Mouse (Mus musculus) right cerebral cortex, postnatal 36 days (tissue): ENCODE results near the gene Poc1b.

Experiments used
- DNase-seq, 2 experiments: peaks; one replicate each; pipeline ENCODE4 v3.0.0; 2022; ENCODE audit warnings: low spot score in 2 of 2, mixed read lengths in 1 of 2

Poc1b gene

DNA sequence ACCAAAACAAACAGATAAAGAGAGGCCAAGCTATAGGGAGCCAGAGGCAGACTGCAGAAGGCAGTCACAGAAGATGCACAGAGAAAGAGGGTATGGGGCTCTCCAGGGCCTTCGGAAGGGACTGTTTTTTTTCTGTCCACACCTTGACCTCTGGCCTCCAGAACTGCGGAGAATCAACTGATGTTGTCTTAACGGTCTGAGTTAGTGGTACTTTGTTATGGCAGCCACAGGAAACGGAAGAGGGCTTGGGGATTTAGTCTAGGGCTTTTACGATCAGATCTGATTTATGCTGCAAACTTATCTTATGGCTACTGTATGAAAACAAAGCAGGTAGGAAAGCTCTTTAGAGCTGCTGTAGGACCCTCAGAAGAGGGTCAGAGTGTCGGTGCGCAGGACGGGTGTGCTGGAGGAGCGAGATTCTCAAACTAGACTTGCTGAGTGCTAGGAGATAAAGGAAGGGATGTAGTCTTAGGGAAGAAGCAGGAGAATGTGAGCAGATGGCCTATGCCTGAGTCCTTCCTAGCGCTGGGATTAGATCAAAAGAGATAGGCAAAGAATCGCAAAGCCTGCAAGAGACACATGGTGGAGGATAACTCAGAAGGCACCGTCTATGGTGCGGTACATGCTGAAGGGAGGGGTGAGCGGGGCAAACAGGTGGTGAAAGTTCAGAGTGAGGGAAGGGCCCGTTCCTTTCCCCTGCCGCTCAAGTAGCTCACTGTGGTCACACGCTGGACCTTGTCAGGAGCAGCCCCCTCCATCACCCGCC lies 8.8 kb downstream of the Poc1b start:
- DNase-seq, result no peak

DNA sequence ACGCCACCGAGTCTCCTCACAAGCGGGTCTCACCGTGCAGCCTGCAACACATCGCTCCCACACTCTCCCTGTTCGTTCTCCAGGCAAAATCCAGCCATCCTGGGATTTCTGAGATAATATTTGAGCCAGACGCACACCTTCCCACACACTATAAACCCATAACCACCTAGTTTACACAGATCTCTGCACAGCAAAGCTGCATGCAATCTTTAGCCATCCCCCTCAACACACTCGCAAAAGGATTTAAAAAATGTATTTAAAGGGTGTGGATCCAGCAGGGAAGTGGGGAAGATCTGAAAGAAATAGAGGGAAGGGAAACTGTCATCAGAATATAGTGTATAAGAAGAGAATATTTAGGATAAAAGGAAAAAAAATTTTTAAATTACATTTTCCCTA lies 9.4 kb downstream of the Poc1b start:
- DNase-seq, result no peak

DNA sequence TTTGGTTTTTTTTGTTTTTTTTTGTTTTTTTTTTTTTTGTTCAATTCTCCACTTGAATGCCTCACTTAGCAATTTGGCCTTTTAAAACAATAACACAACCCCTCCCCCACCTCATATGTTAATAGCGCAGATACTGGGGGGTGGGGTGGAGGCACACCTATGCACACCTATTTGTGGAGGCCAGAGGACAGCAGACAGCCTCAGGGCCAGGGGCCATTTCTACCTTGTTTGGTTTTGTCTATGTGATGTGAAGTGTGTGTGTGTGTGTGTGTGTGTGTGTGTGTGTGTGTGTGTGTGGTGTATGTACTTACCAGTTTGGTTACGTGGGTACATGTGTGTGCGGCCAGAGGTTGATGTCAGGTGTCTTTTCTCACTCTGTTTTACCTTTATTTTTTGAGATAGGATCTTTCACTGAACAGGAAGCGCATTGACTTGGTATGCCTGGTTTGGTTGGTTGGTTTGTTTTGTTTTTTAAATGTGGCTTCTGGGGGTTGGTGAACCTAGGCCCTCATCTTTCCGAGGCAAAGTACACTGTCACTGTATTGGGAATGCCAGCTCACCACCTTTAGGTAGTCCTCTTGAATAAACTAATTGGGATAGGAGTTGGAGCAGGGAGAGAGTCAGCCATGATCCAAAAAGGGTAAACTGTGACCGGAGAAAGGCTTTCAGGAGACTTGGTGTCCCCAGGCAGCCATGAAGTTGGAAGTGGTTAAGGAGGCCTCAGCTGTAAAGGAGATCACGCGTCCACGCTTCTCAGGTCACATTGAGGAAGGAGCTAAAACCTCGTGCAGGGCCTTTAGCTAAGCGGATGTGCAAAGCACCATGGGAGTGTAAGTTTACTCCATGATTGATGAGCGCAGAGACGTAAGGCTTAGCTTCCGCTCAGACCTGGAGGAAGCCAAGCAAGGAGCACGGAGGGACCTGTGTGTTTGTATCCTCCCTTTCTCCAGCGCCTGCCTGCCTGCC lies 10.1 kb downstream of the Poc1b start:
- no peak for DNase-seq

DNA sequence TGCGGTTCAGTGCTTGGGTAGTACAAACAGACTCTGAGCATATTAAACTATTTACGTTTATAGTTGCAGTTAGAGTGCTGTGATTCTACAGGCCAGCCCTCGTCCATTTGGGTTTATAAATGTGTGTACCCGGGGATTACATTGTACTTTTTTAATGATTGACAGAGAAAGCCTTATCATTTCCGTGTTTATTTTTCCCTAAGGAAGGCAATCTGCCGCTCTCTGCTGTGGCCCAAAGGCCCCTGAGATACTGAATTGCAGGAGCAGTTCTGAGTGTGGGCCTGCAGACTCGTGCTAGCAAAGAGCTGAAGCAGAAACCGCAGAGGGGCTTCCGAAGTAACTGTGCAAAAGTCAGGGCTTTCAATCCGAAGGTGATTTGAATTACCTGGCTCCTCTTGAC lies 11.0 kb downstream of the Poc1b start:
- DNase-seq, result no peak

DNA sequence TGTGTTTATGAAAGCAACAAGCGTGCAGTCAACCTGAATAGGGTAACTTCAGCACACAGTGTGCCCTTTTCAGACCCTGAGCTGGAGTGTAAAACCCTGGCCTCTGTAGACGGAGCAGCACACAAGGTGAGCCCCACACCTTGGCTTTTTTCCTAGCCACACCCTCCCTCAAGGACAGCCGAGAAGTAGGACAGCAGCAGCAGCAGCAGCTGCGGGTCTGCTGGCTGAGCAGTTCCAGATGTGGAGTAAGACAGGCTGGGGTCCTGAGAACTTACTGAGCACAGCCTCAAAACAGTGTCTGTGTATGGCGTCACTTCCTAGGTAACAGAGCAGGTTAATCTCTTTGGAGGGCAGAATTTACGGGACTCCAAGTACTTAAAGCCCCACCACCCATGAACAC lies 11.9 kb downstream of the Poc1b start:
- no peak for DNase-seq

DNA sequence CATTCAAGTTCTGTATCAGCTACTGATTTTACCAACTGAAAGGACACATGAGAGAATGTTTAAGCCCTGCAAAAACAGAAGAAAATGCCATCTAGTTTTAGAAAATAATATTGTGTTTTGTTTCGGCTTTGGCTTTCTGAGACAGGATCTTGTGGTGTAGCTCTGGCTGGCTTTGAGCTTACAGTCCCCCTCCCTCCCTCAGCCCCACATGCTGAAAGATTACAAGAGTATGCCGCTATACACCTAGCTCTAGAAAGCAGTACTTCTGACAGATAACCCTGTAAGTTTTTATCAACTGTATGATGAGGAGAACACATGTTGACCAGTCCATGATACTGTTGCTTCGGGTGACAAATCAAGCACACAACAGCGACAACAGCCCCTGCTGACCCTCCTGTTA lies 12.6 kb downstream of the Poc1b start:
- no peak for DNase-seq

DNA sequence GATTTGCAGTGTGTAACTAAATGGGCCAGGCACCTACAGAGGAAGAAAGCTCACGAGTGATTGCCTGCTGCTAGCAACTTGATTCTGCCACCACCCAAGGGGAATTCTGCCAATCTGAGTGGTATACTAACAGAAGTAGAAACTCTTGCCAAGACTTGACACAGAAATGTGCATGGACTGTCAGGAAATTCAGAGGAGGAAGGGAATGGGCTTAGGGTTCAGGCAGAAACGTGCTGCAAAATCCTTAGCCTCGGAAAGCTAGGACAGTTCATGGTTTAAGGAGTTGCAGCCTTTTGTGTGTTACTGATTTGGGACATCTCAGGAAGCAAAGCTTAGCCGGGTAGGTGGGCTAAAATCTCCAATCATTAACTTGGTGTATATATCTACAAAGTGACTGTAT lies 19.4 kb downstream of the Poc1b start, which contains the start of gene Phxr2:
Phxr2 (minus strand) TSS at position 101 of the 400 bp plus-strand sequence.
- no peak for DNase-seq

DNA sequence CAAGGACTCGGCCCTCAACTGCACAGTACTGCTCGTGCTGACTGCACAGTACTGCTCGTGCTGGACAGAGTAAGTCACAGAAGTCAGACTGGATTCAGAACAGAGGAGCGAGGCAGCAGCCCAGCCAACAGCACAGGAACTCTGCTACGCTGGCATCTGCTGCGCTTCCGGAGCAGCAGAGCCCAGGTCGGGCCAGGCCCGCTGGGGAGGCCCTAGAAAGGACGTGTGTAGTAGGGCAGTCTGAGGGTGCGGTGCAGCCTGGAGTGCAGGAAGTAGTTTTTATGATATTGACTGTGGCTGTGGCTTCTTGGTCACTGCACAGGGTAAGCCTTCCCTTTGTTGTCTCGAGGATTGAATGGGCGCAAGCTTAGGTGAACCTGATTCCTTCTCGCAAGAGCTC lies 20.1 kb downstream of the Poc1b start:
- DNase-seq, result no peak

DNA sequence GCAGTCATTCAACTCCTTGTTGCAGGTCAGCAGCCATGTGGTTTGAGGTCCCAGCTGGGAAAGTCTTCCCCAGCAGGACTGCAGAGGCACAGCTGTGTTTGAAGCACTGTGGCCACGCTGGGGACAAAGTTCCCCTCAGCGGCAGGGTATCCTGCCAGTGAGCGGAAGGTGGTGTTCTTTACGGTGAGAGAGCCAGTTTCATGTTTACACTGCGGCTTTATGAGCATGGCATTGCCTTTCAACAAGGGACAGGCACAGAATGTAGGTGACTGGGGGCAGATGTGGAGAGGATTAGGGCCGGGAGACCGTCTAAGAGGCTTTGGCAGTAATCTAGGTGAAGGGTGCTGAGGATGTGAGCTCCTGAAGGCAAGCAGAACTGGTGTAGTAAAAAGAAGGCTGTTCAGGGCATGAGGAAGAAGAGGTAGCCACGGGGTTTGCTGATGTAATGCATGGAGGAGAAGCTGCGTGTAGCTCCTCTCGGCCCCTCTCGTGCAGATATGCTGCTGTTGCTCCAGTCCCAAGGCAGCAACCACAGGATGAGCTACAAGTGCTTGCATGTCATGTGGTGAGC lies 20.9 kb downstream of the Poc1b start:
- no peak for DNase-seq

DNA sequence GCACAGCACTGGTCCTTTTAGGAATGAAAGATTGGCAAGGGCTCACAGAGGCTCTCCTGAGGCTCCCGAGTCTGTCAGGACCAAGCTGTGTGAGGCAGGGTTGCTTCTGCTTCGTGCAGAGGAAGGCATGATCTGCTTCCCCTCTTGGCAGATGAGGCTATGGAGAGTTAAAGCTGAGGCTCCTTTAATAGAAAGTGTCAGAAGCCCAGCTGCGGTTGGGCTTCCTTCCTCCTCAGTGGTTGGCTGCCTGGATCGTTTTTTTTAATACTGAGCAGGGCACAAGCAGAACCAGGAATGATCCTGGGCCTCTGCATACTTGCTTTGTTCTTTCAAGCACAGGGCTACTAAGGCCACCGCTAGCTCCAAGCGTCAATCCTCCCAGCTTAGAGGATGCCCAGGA lies 23.8 kb downstream of the Poc1b start:
- DNase-seq, result no peak

DNA sequence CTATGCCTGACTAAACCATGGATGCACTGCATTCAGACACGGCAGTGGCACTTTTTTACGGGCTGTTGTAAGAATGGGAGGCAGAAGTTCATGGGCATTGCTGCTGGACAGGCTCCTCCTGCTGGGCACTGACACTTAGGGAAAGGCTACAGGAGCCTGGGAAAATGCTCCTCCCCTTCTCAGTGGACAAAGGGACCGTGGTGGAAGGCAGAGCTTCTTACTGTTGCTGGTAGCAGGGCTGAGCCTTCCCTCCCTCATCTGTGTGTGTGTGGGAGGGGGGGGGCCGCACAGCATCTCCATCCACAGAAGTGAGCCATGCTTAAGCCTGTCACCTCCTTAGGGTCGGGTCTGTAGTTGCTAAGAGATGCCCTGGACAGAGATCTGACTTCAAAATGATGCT lies 24.5 kb downstream of the Poc1b start:
- DNase-seq, result no peak

DNA sequence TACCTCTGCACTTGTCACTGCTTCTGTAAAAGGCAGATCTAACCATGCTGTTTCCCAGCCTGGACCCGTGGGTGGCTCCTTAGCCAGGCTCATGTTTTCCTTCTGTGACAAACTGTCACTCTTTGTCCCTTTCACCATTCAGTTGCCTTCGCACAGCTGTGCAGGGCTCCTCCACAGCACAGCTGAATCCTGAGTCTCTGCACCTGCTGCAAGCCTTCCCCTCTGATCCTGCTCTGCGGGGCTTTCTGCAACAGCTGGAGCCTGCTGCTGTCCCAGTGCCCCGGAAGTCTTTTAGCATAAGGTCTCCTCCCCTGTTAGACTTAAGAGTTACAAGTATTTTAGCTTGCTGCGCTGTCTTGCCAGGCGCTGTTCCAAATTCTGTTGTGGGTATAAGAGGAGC lies 25.4 kb downstream of the Poc1b start:
- no peak for DNase-seq

DNA sequence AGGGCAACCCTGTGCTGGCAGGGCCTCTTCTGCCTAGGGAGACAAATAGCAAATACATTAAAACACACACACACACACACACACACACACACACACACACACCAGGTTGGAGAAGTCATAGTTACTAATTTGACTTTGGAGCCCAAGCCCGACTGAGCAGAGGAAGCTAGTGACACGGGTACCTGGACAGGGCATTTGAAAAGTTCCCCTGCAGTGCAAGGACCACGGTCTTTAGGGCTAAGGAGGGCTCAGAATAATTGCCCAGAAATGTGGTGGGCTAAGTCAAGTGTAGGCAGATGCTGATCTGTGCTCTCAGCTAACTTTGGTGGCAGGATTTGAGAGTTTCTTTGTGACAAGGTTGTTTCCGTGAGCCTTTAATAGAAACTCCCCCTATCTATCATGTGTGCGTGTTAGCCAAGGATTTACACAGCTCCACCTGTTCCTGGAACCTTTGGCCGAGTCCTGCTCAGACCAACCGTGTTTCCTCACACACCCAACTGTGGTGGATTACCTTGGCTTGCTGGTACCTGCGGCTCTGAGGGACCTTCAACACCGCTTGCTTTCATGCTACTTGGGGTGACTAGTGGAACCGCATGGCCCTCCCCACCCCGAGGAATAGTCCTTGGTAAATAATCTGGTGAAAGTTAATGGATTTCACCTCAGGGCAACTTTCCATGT lies 25.9 kb downstream of the Poc1b start:
- no peak for DNase-seq

DNA sequence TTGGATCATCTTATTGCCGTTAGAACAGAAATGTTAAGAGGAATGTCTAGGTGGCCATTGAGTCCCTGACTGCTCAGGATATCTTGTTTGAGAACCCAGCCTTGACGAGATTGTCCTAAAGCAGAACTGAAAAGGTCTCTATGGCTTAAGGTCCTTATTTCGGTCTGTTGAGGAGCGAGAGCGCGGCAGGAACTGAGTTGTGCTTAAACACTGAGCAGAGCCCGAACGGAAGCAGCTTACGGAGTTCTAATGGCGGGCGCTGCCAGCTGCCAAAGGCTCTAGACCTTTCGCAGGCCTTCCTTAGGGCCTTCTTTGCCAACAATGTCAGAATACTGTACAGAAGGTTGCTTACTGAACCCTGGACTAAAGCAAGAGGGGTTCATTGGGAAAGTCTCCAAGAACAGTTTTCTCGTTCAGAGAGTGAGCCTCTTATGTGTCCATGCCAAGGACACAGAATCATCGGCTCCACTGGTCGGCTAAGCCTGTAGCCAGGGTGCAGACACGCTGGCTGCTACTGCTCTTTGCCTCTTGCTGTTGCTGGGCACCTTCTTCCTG lies 26.6 kb downstream of the Poc1b start:
- DNase-seq, result no peak

DNA sequence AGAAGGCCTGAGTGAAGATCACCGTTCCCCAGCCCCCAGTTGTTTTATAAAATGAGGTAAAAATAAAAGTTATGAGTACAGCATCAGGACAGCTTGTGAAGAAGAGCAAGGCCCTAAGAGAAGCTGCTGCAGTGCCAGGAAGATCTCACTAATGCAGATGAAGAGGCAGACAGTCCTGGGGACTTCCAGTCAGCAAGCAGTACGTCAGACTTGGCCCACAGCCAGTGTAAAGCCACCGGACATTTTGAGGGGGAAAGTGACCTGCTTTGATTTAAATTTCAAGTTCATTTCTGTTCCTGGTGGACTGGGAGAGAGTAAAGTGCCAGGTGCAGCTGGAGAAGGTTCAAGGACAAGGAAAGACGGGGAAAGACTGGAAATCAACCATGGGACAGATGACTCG lies 29.5 kb downstream of the Poc1b start:
- no peak for DNase-seq

DNA sequence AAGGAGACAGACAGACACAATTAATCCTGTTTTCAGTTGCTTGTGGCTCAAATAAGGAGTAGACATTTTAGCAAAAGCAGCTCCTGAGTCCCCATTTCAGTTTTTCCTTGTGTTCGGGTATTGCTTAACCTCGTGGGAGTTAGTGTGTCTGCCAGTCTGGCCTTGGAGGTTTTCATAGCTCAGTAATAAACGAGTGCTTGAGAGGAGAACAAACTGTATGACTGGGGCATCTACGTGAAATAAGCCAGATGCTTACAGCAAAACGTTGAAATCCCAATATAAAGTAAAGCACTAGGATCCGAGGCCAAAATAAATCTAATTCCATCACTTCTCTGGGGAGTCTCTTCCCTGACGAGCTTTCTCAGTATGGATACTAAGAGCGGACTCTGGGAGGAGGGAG lies 38.8 kb downstream of the Poc1b start:
- DNase-seq, result no peak

DNA sequence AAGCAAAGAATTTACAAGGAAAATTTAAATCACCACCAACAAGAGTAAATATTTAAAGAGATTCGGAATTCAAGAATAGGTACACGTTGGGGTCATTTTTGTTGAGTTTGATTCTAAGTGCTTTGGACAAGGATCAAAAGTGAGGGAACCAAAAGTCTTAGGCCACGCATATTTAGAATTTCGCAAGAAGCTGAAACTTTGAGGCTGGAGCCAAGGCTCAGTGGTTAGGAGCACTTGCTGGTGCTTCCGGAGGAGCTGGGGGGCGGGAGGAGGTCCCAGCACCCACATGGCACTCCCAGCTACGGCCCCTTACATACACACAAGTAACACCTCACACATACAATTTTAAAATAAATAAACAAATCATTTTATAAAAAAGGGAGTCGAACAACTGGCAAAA lies 39.8 kb downstream of the Poc1b start:
- no peak for DNase-seq

DNA sequence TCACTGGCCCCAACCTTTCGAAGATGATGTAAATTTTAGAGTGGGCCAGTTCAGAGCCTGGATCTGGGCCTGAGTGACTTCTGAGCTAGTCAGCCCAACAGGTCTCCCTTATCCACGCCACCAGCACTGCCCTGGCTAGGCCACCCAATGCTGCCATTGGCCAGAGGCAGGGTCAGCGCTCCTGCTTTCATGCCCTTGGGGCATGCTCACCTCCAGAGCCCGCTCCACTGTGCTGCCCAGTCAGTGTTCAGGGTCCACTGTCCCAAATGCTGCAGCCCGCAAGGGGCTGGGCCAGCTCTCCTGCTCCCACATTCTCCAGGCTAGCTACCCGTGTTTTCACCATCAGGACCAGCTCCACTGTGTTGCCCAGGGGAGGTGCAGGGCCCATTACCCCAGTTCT lies 43.2 kb downstream of the Poc1b start:
- no peak for DNase-seq

DNA sequence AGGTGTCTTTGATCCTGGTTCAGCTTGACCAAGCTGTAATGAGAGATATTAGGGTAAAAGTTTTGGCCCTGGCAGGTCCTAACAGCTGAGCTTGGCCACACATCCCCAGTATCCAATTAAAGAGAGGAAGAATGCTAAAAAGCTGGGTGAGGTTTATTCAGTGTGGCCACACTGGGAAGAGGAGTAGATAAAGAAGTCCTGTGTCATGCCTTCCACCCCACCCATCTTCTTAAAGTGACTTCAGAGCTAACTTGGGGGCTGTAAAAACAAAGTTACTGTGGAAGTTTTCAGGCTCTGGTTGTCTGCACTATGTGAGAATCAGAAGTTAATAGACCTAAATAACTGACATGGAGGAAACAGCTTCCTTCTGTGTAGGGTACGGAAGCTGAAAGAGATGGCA lies 44.7 kb downstream of the Poc1b start:
- DNase-seq, result no peak

DNA sequence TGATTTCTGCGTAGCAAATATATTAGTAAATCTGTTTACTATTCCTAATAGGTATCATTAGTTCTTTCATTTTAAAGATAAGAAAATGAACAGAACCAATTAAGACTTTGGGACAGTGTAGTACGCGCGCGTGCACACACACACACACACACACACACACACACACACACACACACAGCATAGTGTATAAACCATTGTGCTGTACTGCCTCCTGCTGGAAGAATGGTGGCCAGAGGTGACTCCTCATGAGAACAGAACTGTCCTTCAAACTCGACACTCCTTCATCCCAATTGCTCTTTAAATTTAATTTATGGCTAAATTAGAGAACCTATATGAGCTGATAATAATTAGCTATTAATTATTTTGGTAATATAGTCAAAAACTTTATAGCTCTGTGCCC lies 45.2 kb downstream of the Poc1b start:
- no peak for DNase-seq

DNA sequence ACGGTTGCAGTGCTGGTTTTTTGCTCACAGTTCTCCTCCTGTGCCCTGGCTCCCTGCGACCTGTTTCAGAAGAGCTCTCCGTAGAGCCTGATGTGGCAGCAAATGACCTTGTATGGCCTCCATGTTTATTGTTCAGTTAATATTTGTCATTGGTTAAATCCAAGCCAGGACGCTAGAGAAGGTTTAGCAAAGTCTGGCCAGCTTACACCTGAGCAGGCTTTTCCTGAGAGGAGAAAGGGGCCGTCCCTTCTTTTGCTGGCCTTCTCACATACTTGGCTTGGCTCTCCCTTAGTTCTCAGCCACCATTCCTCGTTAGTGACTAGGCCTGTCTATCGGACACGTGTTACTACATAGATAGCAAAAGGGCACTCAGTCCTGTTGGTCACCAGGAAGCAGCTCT lies 47.8 kb downstream of the Poc1b start:
- no peak for DNase-seq

DNA sequence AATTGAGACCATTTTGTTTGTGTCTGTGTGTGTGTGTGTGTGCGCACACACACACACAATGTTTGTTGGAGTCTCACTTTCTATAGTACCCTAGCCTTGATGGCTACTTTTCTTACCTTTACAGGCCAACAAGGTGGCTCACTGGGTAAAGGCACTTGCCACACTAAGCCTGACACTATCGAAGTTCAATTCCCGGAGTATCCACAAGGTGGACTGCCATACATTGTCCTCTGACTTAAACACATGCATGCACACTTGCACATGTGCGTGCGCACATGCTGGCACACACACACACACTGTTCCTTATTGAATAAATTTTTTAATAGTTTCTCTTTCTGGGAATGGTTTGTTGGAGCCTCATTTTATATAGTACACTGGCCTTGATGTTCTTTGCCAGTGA lies 50.0 kb downstream of the Poc1b start:
- no peak for DNase-seq
